Mouse (Mus musculus): Measurements from ENCODE around the gene Elmo3.

Gene Elmo3

GRCm38 (mm10) chr8:105326141-105326672 is 20.8 kb downstream of the Elmo3 start, which contains the start of the genes Lrrc29 and Tmem208:
Lrrc29 (minus strand) TSS chr8:105326278.
Tmem208 (plus strand) TSS chr8:105326354.
- in situ Hi-C loops (cut with MboI, MseI): no loop called here

GRCm38 (mm10) chr8:105326968-105327367 is 21.6 kb downstream of the Elmo3 start:
- in situ Hi-C loops (cut with MboI, MseI): no loop called here

- in situ Hi-C loops (cut with MboI, MseI): no loop called here
Observed at GRCm38 (mm10) chr8:105330325-105330724, 24.9 kb downstream of the Elmo3 start.

GRCm38 (mm10) chr8:105331469-105331868 is 26.1 kb downstream of the Elmo3 start:
- in situ Hi-C loops (cut with MboI, MseI): no loop called here

DNA sequence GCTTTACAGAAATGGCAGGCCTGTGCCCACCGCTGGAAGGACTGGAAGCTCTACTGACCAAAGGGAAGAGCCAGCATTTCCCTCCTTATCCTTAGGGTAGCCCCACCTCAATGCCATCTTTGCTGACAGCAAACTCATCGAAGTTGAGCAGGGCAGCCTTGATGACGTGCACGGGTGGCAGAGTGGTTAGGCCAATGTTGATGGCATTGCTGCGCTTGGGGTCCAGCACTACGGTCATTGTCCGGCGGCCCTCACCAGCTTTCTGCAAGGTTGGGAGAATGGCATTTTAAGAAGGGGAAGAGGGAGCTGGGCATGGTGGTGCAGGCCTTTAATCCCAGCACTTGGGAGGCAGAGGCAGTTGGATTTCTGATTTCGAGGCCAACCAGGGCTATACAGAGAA is 26.5 kb downstream of the Elmo3 start:
- in situ Hi-C loops (cut with MboI, MseI): no loop called here

DNA sequence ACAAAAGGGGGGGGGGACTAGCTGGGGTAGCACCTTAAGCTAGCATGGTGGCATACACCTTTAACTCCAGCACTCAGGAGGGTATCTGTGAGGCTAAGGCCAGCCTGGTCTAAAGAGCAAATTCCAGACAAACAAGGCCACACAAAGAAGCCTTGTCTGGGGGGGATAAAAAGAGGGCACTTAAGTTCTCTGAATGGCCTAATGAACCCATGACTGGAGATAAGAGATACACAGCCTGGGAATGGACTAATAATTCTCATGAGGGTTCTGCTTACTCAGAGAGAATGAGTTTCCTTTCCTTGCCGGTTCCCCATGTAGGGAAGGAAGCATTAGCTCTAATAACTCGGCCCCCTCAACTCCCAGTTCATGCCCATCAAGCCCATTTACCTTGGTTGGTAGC is 27.1 kb downstream of the Elmo3 start:
- in situ Hi-C loops (cut with MboI, MseI): no loop called here

- in situ Hi-C loops (cut with MboI, MseI): no loop called here
Observed at GRCm38 (mm10) chr8:105336373-105337130, 31.2 kb downstream of the Elmo3 start.

DNA sequence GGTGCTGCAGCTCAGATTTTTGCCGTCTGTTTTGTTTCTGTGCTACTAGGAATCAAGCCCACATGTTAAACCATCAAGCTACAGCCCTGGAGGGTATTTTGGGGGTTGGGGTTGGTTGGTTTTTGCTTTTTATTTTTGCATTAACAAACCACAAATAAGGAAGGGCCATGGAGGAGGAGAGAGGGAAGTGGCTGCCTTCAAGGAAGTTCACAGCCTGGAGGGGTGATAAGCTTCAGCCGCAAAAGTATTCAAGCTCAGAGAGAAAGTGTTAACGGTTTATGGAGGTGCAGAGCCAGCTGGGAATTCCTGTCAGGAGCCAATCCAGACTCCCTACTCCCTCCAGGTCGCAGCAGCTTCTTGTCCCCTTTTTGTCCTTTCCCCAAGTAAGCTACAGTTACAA is 33.6 kb downstream of the Elmo3 start:
- in situ Hi-C loops (cut with MboI, MseI): no loop called here

DNA sequence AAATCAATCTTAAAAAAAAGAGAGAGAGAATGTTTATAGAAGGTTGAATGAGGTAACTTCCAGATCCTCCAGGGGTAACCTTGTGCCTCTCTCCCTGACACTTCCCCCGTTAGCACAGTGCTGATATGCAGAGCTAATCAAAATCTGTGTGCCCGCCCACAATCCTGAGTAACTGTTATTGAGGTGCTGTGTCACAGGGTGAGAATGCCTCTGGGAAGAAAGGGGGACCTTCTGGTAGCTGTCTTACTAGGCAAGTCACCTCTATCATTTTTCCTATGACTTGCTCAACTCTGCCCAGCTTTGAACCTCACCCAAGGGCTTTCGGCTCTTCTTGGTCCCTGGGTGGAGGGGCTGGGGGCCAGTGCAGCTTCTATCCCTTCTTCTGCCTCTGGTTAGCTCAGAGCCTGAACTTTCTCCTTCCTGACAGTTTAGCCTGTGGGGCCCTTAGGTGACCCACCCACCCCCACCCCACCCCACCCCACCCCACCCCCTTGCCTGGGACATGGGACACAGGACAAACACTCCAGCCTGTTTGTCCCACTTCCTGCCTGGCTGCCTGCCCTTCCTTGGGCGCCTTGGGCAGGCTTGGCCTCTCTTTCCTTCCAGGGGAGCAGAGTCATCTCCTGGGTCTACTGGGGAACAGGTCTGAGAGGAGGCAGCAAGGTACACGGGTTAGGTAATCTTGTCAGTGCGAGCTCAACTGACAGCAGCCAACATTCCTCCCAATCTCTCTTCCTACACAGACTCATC is 34.7 kb downstream of the Elmo3 start:
- in situ Hi-C loops (cut with MboI, MseI): no loop called here

GRCm38 (mm10) chr8:105341399-105341798 is 36.0 kb downstream of the Elmo3 start:
- in situ Hi-C loops (cut with MboI, MseI): no loop called here

DNA sequence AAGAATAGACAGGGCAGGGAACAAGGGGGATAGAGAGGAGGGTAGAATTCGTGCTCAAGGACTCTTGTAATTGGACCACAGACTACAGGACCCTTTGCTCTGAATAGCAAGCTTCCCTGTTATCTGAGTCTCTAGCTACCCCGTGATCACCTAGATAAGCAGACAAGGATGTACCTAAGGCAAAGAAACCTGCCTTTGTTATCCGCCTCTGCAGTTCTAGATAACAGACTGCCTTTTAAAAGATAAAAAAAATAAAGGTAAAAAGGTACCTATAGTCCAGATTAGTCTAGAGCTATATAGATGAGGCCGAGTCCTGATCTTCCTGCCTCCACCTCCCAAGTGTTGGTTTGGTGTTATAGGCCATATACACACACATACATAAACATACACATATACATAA is 37.4 kb downstream of the Elmo3 start:
- in situ Hi-C loops (cut with MboI, MseI): no loop called here

- in situ Hi-C loops (cut with MboI, MseI): no loop called here
Observed at GRCm38 (mm10) chr8:105343791-105344574, 38.6 kb downstream of the Elmo3 start.

DNA sequence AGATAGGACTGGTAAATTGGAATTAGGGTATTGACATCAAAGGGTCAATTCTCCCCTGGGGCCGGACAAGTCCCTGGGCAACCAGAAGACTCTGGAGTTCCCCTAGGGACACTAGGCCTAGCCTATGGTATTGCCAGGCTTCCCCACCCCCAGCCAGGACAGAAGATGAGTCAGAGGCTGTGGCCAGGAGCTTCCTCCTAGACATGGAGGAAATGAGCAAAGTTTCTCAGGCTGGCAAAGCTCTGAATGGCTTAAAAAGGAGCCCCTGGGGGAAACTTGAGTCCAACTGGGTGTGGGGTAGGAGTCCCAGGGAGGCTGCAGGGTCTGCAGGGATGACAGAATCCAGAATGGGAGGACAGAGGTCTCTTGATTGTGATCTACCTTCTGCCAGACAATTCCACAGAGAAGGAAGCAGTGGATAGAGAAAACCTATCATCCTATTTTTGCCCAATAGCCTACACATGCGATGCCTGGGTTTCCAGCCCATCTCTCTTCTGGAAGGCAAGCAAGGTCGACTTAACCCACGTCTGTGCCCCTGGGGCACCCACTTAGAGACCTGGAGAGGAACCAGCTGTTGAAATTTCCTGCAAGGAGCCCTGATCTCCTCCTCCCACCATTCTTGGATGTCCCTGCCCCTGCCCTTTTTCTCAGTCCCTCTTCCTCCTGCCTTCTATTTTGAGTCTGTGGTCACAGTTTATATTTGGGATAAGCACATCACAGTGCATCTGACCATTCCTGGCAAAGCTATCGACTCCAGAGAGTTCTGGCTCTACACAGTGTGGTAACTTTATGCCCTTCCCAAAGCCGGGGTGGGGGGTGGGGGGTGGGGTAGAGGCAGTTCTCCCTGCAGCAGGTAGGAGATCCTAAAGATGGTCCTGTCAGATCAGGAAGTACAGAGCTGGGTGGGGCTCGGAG is 39.9 kb downstream of the Elmo3 start:
- in situ Hi-C loops (cut with MboI, MseI): no loop called here

DNA sequence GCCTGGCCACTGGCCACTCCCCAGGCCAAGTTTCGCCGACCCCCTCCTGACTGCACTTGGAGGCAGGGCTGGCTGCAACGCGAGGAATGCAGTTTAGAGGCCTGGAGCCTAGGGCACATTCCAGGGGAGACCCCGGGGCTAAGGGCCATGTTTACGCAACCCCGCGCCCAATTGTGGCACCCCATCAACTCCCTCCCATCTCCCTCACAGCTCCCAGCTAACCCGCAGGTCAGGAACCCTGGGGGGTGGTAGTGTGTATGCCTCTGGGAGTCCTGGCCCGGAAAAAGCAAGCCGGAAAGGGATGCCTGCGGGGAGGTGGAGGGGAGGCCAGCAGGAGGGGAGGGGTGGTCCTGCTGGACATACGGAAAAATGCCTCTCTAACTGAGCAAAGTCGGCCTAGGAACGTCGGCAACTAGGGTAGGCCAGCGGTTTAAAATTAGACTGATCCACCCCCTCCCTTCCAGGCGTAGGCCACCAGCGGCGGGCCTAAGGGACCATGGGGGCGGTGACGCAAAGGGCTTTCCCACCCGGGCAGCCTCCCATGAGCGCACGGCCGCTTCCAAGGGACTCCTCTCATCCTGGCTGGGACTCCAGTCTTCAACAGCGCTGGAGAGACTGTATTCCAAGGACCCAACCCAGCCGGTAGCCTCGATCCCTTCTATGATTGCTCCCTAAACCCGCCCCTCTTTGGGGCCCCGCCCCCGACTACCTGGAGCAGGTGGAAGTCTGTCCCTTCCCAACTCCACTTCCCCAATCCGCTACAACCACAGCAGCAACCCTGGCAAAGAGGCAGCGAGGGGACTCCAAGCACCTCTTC is 41.4 kb downstream of the Elmo3 start:
- in situ Hi-C loops (cut with MboI, MseI): no loop called here

GRCm38 (mm10) chr8:105347428-105348221 is 42.2 kb downstream of the Elmo3 start, which contains the start of gene Fhod1:
Fhod1 (minus strand) TSS chr8:105347953.
- in situ Hi-C loops (cut with MboI, MseI): no loop called here

- in situ Hi-C loops (cut with MboI, MseI): no loop called here
Observed at GRCm38 (mm10) chr8:105348450-105349095, 43.2 kb downstream of the Elmo3 start, which contains the start of gene Slc9a5. Slc9a5 (plus strand) TSS chr8:105348843.

DNA sequence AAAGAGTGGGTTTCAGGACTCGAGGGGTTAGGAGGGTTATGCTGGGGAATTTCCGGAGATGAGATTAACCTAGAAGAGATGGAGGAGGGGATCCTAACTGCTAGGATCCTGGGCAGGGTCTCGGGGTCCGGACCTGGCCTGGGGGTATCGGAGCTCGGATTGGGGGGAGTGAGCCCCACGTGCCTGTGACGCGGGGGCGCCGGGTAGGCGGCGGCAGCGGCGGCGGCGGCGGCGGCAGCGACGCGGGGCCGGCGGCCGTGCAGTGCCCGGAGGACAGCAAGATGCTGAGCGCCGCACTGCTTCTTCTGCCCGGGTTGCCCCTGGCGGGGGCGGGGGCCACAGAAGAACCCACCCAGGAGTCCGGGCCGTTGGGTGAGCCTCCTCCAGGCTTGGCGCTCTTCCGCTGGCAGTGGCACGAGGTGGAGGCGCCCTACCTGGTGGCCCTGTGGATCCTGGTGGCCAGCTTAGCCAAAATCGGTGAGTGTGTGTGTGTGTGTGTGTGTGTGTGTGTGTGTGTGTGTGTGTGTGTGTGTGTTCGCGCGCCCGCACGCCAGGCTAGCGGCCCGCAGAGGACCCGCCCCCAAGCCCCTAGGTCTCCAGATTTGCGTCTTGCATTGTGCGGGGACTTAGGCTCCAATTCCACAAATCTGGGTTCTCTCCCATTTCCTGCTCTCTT is 43.8 kb downstream of the Elmo3 start:
- in situ Hi-C loops (cut with MboI, MseI): no loop called here

GRCm38 (mm10) chr8:105350186-105350585 is 44.8 kb downstream of the Elmo3 start:
- in situ Hi-C loops (cut with MboI, MseI): no loop called here
